Mouse (Mus musculus): ENCODE results near the gene Knstrn.

Knstrn gene

GRCm38 (mm10) chr2:118901175-118902031 is 87.6 kb downstream of the Knstrn start:
- DNase-seq, result peak; percentile 99

- DNase-seq, result peak; percentile 82
Measured at GRCm38 (mm10) chr2:118902051-118903025, 88.5 kb downstream of the Knstrn start.

DNA sequence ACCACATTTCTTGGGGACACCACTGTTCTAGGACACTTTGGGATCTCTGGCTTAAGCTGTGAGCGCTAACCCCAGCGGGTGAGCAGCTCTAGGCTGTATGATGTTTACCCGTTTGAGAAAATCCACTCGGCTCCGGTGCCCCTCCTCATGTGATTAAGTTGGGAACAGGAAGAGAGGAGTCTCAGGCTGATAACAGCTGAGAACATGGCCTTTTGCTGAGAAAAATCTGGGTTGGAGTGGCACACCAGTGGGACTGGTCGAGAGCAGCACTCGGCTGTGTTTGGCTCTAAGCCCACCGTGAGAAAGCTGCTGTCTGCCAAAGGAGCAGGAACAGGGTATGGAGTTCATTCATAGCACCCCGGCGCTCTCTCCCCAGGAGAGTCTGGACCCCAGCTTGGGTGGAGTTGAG is 89.5 kb downstream of the Knstrn start:
- no peak for DNase-seq
